Mouse (Mus musculus) myocyte (in vitro differentiated cells): ENCODE data around the gene Npsr1. TPM values are rescaled to one million over a fixed set of nuclear protein-coding genes. Genes with fewer than 3 reads are reported as not detected.

Source experiments
- H3K27me3 ChIP-seq: one replicate; pipeline ENCODE4 v1.6.1; 2011; ENCODE audit not compliant: control insufficient read depth, insufficient read depth, insufficient read length
- H3K36me3 ChIP-seq: one replicate; pipeline ENCODE4 v1.6.1; 2011; ENCODE audit not compliant: control insufficient read depth, insufficient read depth
- H3K4me2 ChIP-seq: one replicate; pipeline ENCODE4 v1.6.1; 2011; ENCODE audit warnings: low read depth, control low read depth
- H3K4me3 ChIP-seq: one replicate; pipeline ENCODE4 v1.5.1; 2011; ENCODE audit warnings: mild to moderate bottlenecking, control low read depth, moderate library complexity
- H3K79me2 ChIP-seq: one replicate; pipeline ENCODE4 v1.6.1; 2011; ENCODE audit not compliant: control insufficient read depth, insufficient read depth
- H3ac ChIP-seq: one replicate; pipeline ENCODE4 v1.6.1; 2011; ENCODE audit not compliant: control insufficient read depth, insufficient read length
- CEBPB ChIP-seq: IDR thresholded peaks from 2 replicates; pipeline ENCODE4 v1.6.1; 2011; ENCODE audit warnings: mild to moderate bottlenecking, moderate library complexity; ENCODE audit not compliant: poor library complexity, insufficient read depth, severe bottlenecking
- E2F4 ChIP-seq: IDR thresholded peaks from one replicate; pipeline ENCODE4 v1.6.1; 2011; ENCODE audit warnings: mild to moderate bottlenecking, control low read depth, moderate library complexity; ENCODE audit not compliant: insufficient read depth
- MAX ChIP-seq: IDR thresholded peaks from one replicate; pipeline ENCODE4 v1.6.1; 2011; ENCODE audit warnings: low read depth, mild to moderate bottlenecking, control low read depth
- MYOD1 ChIP-seq, 3 experiments: IDR thresholded peaks; one replicate each; pipeline ENCODE4 v1.6.1; 2011; ENCODE audit warnings: control low read depth in 2 of 3, low read depth in 2 of 3, mild to moderate bottlenecking in 2 of 3, moderate library complexity in 1 of 3; ENCODE audit not compliant: insufficient read length in 2 of 3, control insufficient read depth in 1 of 3
- MYOG ChIP-seq, 3 experiments: IDR thresholded peaks; one replicate each; pipeline ENCODE4 v1.6.1; 2011; ENCODE audit warnings: control low read depth in 2 of 3, low read depth in 2 of 3, mild to moderate bottlenecking in 2 of 3; ENCODE audit not compliant: insufficient read length in 2 of 3, control insufficient read depth in 1 of 3, insufficient read depth in 1 of 3
- POLR2A ChIP-seq: IDR thresholded peaks from one replicate; pipeline ENCODE4 v1.6.1; 2011; ENCODE audit warnings: low read depth, mild to moderate bottlenecking, control low read depth, moderate library complexity; ENCODE audit not compliant: insufficient read length
- POLR2AphosphoS2 ChIP-seq: IDR thresholded peaks from one replicate; pipeline ENCODE4 v1.6.1; 2011; ENCODE audit warnings: low read depth, control low read depth; ENCODE audit not compliant: insufficient read length
- REST ChIP-seq: IDR thresholded peaks from one replicate; pipeline ENCODE4 v1.6.1; 2011; ENCODE audit warnings: mild to moderate bottlenecking, control low read depth, moderate library complexity; ENCODE audit not compliant: insufficient read depth, insufficient read length
- SRF ChIP-seq: IDR thresholded peaks from one replicate; pipeline ENCODE4 v1.6.1; 2011; ENCODE audit warnings: low read depth; ENCODE audit not compliant: control insufficient read depth, insufficient read length
- TCF12 ChIP-seq: IDR thresholded peaks from one replicate; pipeline ENCODE4 v1.6.1; 2011; ENCODE audit warnings: mild to moderate bottlenecking, control low read depth; ENCODE audit not compliant: poor library complexity, insufficient read depth, severe bottlenecking
- TCF3 ChIP-seq: IDR thresholded peaks from one replicate; pipeline ENCODE4 v1.6.1; 2011; ENCODE audit warnings: low read depth, control low read depth; ENCODE audit not compliant: insufficient read length
- USF1 ChIP-seq: IDR thresholded peaks from one replicate; pipeline ENCODE4 v1.6.1; 2011; ENCODE audit warnings: low read depth, mild to moderate bottlenecking, control low read depth, moderate library complexity
- polyA plus RNA-seq: library from polyadenylated mRNA; unstranded; fragments of >200 nt; fragmentation: generic; extraction: Trizol; gene quantifications from one replicate; pipeline ENCODE4 v1.2.1, GENCODE M21; 2012; ENCODE audit warnings: missing spikeins

The Npsr1 gene
- polyA plus RNA-seq, 1 experiment = not detected

DNA sequence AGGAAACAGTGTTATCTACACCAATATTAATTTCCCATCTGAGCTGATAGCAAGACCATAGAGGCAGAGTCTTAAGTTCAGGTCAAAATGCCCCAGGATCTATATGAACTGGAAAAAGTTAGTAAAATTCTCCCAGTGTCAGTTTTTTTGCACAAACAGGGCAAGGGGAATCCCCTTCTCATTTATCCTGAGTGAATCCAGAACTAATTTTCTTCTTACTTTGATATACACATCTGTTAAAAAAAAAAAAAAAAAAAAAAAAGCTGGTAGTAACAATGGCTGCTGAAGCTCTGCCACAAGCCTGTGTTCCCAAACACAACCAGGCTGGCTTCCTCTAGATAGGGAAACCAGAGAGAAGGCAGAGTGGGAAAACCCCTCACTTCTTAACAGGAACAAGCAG lies 5.9 kb upstream of the Npsr1 start:
- no peak for TF ChIP-seq USF1
- TF ChIP-seq REST = no peak
- H3ac ChIP-seq = no peak overlapping the region
- H3K27me3 ChIP-seq = no peaks in the 10 kb centered on the region
- no peak overlapping the region for H3K4me3 ChIP-seq
- no peaks in the 10 kb centered on the region for H3K79me2 ChIP-seq
- H3K4me2 ChIP-seq = no peak overlapping the region
- H3K36me3 ChIP-seq = no peaks in the 10 kb centered on the region

GRCm38 (mm10) chr9:24098526-24098925 lies 730 bp downstream of the Npsr1 start:
- Histone ChIP-seq H3K4me3 (no peak overlapping the region), H3K79me2 (no peaks in the 10 kb centered on the region), H3ac (no peak overlapping the region), H3K27me3 (no peaks in the 10 kb centered on the region), H3K4me2 (no peak overlapping the region), H3K36me3 (no peaks in the 10 kb centered on the region)
- no peak for TF ChIP-seq MAX
- no peak for TF ChIP-seq TCF12
- no peak for TF ChIP-seq USF1
- no peak for TF ChIP-seq POLR2A
- TF ChIP-seq POLR2AphosphoS2 = no peak
- TF ChIP-seq CEBPB = no peak
- TF ChIP-seq MYOD1 (IDR thresholded peaks at IDR 0.05; ENCODE audit: control insufficient read depth in 1 of 3, insufficient read length in 2 of 3, low read depth in 2 of 3) = no peak
- no peak for TF ChIP-seq SRF
- TF ChIP-seq E2F4 = no peak
- no peak for TF ChIP-seq MYOG (IDR thresholded peaks at IDR 0.05; ENCODE audit: control insufficient read depth in 1 of 3, insufficient read depth in 1 of 3, insufficient read length in 2 of 3, low read depth in 2 of 3)
- no peak for TF ChIP-seq REST
- no peak for TF ChIP-seq TCF3

DNA sequence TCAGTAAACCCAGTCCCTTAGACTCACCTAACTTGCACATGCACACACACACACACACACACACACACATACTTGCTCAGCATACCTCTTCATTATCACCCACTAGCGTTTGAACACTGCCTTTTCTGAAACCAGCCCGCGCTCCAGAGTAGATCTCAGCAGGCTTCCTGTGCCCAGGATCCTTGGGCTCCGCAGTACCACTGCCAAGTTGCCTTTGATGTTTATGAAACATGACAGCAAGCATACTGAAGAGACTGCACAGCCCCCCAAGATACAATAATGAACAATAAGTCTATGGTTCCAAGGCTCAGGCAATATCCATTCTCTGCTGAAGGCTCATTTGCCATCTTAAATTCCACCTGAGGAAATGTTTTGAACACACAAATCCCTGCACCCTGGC lies 1.8 kb downstream of the Npsr1 start:
- no peaks in the 10 kb centered on the region for H3K79me2 ChIP-seq
- TF ChIP-seq SRF (no peak), MYOG (IDR thresholded peaks at IDR 0.05; ENCODE audit: control insufficient read depth in 1 of 3, insufficient read depth in 1 of 3, insufficient read length in 2 of 3, low read depth in 2 of 3) (no peak), REST (no peak), MAX (no peak), TCF12 (no peak), POLR2AphosphoS2 (no peak), USF1 (no peak), TCF3 (no peak)
- H3K36me3 ChIP-seq = no peaks in the 10 kb centered on the region
- H3ac ChIP-seq = no peak overlapping the region
- H3K4me3 ChIP-seq = no peak overlapping the region
- H3K27me3 ChIP-seq = no peaks in the 10 kb centered on the region
- no peak overlapping the region for H3K4me2 ChIP-seq

DNA sequence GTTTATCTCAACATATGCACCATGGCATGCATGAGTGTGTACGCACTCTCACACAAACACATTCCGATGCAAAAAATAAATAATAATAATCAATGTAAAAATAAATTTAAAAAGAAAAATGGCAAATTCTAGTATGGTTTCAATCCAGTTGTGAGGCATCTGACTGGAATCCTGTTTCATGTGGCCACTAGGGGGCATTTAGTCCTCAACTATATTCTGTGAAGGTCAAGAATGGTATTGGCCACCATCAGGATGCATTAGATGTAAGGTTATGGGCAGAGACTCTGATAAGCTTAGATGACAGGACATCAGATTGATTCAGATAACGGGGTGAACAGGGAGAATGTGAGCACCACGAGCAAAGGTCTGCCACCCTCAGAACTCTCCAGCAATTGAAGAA lies 21.6 kb downstream of the Npsr1 start:
- no peaks in the 10 kb centered on the region for H3K36me3 ChIP-seq
- H3K79me2 ChIP-seq = no peaks in the 10 kb centered on the region
- H3K4me3 ChIP-seq = no peak overlapping the region
- no peak overlapping the region for H3ac ChIP-seq
- TF ChIP-seq MAX (no peak), POLR2AphosphoS2 (no peak), CEBPB (no peak), MYOD1 (IDR thresholded peaks at IDR 0.05; ENCODE audit: control insufficient read depth in 1 of 3, insufficient read length in 2 of 3, low read depth in 2 of 3) (no peak), E2F4 (no peak), SRF (no peak), REST (no peak), USF1 (no peak)
- H3K4me2 ChIP-seq = no peak overlapping the region
- H3K27me3 ChIP-seq = no peaks in the 10 kb centered on the region

DNA sequence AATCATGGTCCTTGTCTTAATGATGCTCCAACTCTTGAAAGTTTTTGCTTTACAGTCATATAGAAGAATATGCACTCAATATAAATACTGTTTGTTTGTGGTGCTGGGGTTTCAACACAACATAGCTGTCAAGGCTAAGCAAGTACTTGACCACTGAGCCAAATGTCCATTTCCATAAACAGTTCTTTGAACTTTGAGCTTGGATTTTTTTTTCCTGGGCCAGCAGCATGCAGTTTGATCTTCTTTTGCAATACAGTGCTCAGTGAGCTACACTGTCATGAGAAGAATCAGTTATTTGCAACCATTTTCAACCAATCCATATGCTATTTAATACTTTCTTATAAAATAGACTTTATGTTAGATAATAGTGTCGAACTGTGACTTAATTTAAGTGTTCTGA lies 35.3 kb downstream of the Npsr1 start:
- no peak for TF ChIP-seq SRF
- no peak overlapping the region for H3K4me3 ChIP-seq
- H3K27me3 ChIP-seq = no peaks in the 10 kb centered on the region
- no peak overlapping the region for H3ac ChIP-seq
- H3K4me2 ChIP-seq = no peak overlapping the region
- no peaks in the 10 kb centered on the region for H3K36me3 ChIP-seq
- no peaks in the 10 kb centered on the region for H3K79me2 ChIP-seq

- no peak overlapping the region for H3K4me2 ChIP-seq
- H3K4me3 ChIP-seq = no peak overlapping the region
- H3K79me2 ChIP-seq = no peaks in the 10 kb centered on the region
- H3ac ChIP-seq = no peak overlapping the region
- no peak for TF ChIP-seq E2F4
- no peaks in the 10 kb centered on the region for H3K27me3 ChIP-seq
- H3K36me3 ChIP-seq = no peaks in the 10 kb centered on the region
Measured at GRCm38 (mm10) chr9:24136354-24136753, 38.6 kb downstream of the Npsr1 start.
